Mouse (Mus musculus) liver (tissue): ENCODE measurements at regions not wholly inside any gene's neighbourhood (a gene's known extent, or its start where the extent isn't known, plus 50 kb on each side); places are given as distances from the start of the nearest gene placed in this dataset.
"Not testable (repeated sequence)": the region's sequence is repeated elsewhere in the genome, so short reads cannot be mapped to it uniquely, and the experiment has no call there.

Experiments used
- DNase-seq: peaks from one replicate; pipeline ENCODE4 v3.0.0-alpha.2; 2020; ENCODE audit warnings: mixed read lengths

- not testable (repeated sequence) for DNase-seq
Measured at GRCm38 (mm10) chr17:17197229-17197628, 76.0 kb downstream of the Zfp97 start.

- DNase-seq: no peak
Measured at GRCm38 (mm10) chr17:17229069-17229468, 107.9 kb downstream of the Zfp97 start.

GRCm38 (mm10) chr17:17234329-17235185 is 113.3 kb downstream of the Zfp97 start:
- DNase-seq: peak; percentile 87

- not testable (repeated sequence) for DNase-seq
Measured at GRCm38 (mm10) chr17:17235186-17235482, 113.9 kb downstream of the Zfp97 start.
